Mouse (Mus musculus): ENCODE data around the gene Fcrl5. TPM values are rescaled to one million over a fixed set of nuclear protein-coding genes. Genes with fewer than 3 reads are reported as not detected.
A peak's percentile ranks its signal among the peaks of the same experiment; 100 is the strongest.

Gene Fcrl5
- polyA plus RNA-seq, 1 experiment from 2014 or later, result not detected

GRCm38 (mm10) chr3:87521126-87521525 lies 85.6 kb downstream of the Fcrl5 start:
- H3K9me3 ChIP-seq (replicated peaks; ENCODE audit: control insufficient read depth, low read length), result no peaks in the 10 kb centered on the region
- peaks cover under 1% of the 10 kb centered on the region; the same call in 1 of the 2 replicates for H3K4me1 ChIP-seq (ENCODE audit: control insufficient read depth, insufficient read depth, low read length)
- H3K36me3 ChIP-seq (ENCODE audit: control insufficient read depth, insufficient read depth, low read length), result no peaks in the 10 kb centered on the region
- H3K27me3 ChIP-seq (replicated peaks; ENCODE audit: control insufficient read depth, insufficient read depth, low read length), result no peaks in the 10 kb centered on the region
- 79% methylated on average over 4 of the region's 4 CpGs for WGBS
- no peak overlapping the region for H3K9ac ChIP-seq (ENCODE audit: low read length)
- H3K4me2 ChIP-seq (ENCODE audit: low read length), result no peak overlapping the region
- DNase-seq (ENCODE audit: low spot score) (no peak), ATAC-seq (no peak)
- H3K27ac ChIP-seq (ENCODE audit: low read depth, low read length), result no peak overlapping the region
- no peak overlapping the region for H3K4me3 ChIP-seq (ENCODE audit: low read depth, low read length)

DNA sequence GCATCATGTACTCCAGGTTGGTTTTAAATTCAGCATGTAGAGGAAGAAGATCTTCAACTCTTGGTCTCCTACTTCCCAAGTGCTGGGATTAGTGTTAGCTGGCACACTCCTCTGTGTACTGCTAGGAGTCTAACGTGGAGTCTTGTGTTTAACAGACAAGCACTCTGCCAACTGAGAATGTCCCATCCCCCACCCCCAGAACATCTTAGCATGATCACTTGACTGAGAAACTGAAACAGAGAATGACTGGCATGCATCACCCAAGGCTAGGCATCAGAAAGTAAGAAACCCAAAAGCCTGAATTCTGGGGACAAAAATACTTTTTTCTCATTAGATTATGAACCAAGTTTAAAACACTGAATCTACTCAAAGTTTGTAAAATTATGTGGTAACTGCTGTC lies 86.3 kb downstream of the Fcrl5 start:
- Histone ChIP-seq H3K9me3 (replicated peaks; ENCODE audit: control insufficient read depth, low read length) (no peaks in the 10 kb centered on the region), H3K4me1 (ENCODE audit: control insufficient read depth, insufficient read depth, low read length) (peaks cover 8% of the 10 kb centered on the region), H3K36me3 (ENCODE audit: control insufficient read depth, insufficient read depth, low read length) (no peaks in the 10 kb centered on the region; the same call in 1 of the 2 replicates), H3K4me2 (ENCODE audit: low read length) (no peak overlapping the region), H3K4me3 (ENCODE audit: low read depth, low read length) (no peak overlapping the region), H3K27me3 (replicated peaks; ENCODE audit: control insufficient read depth, insufficient read depth, low read length) (no peaks in the 10 kb centered on the region), H3K27ac (ENCODE audit: low read depth, low read length) (no peak overlapping the region), H3K9ac (ENCODE audit: low read length) (no peak overlapping the region)
- ATAC-seq (no peak), DNase-seq (ENCODE audit: low spot score) (no peak)
- 46% methylated on average over 1 of the region's 1 CpGs for WGBS

DNA sequence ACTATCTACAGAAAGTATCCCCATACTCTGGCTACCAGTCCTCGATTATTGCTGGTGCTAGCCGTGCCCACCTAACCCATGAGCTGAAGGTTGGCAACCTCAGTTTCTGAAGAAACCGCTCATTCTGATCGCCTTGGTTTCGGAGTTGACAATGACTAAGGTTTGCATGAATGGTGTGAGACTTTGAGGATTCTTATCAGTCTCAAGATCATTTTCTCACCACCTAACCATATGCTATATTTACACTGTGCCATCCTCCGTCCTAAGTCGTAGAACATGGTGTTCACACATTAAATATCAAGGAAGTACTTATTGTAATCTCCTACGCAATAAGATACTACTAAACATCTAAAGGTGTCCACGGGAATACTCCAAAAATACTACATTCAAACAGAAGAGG lies 88.1 kb downstream of the Fcrl5 start:
- Histone ChIP-seq H3K27ac (ENCODE audit: low read depth, low read length) (no peak overlapping the region), H3K4me2 (ENCODE audit: low read length) (no peak overlapping the region), H3K4me1 (ENCODE audit: control insufficient read depth, insufficient read depth, low read length) (peaks cover 8% of the 10 kb centered on the region), H3K9me3 (replicated peaks; ENCODE audit: control insufficient read depth, low read length) (no peaks in the 10 kb centered on the region), H3K36me3 (ENCODE audit: control insufficient read depth, insufficient read depth, low read length) (peaks cover 17% of the 10 kb centered on the region), H3K9ac (ENCODE audit: low read length) (no peak overlapping the region), H3K4me3 (ENCODE audit: low read depth, low read length) (no peak overlapping the region), H3K27me3 (replicated peaks; ENCODE audit: control insufficient read depth, insufficient read depth, low read length) (no peaks in the 10 kb centered on the region)
- no peak for DNase-seq (ENCODE audit: low spot score)
- no peak for ATAC-seq
- WGBS, result 95% methylated on average over 9 of the region's 9 CpGs

DNA sequence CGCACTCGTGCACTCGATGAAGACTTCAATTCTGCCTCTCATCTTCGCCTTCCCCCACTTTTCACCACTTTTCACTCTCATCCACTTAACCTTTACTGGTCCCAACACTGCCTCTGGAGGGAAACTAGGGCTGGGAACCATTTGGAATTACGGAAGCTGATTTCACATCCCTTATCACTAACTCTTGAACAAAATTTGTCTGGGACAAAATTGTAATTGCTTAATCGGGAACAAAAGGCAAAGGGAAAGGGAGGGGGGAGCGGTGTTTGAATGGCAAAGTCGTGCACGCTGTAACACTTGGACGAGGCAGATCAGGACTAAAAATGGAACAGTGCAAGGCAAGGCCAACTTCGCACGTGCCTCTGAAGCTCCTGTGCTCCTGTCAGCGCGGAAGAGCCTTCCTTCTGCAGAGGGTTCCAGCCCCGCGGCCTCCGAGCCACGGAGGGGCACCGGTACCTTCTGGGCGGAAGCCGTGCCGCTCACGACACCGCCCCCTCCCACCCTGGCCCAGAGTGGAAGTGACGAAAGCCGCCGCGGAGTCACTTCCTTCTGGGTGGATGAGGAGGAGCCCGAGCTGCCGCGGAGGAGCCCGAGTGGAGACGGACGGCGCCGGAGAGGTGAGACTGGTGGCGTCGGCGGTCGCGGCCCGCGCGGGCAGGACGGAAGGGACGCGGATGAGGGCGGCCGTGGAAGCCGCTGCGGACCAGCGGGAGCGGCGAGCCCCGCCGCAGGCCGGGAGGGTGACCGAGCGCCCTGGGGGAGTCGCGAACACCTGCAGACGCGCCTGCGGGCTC lies 89.7 kb downstream of the Fcrl5 start, which contains the start of gene Etv3:
Gene Etv3, plus strand, starts transcription at position 365 of the 794 bp plus-strand sequence.
- H3K9me3 ChIP-seq (replicated peaks; ENCODE audit: control insufficient read depth, low read length), result no peaks in the 10 kb centered on the region
- H3K4me3 ChIP-seq (ENCODE audit: low read depth, low read length), result peak within 1 kb of the TSS; percentile 99
- H3K9ac ChIP-seq (ENCODE audit: low read length), result peak within 1 kb of the TSS; percentile 99
- WGBS, result 5% methylated on average over 62 of the region's 64 CpGs
- peaks cover 8% of the 10 kb centered on the region for H3K4me1 ChIP-seq (ENCODE audit: control insufficient read depth, insufficient read depth, low read length)
- DNase-seq (ENCODE audit: low spot score) (peak; percentile 95), ATAC-seq (peak; percentile 100)
- H3K27ac ChIP-seq (ENCODE audit: low read depth, low read length), result peak within 1 kb of the TSS; percentile 82
- no peaks in the 10 kb centered on the region for H3K27me3 ChIP-seq (replicated peaks; ENCODE audit: control insufficient read depth, insufficient read depth, low read length)
- peaks cover 32% of the 10 kb centered on the region for H3K36me3 ChIP-seq (ENCODE audit: control insufficient read depth, insufficient read depth, low read length)
- H3K4me2 ChIP-seq (ENCODE audit: low read length), result peak within 1 kb of the TSS; percentile 83

GRCm38 (mm10) chr3:87525837-87526570 lies 90.4 kb downstream of the Fcrl5 start:
- H3K36me3 ChIP-seq (ENCODE audit: control insufficient read depth, insufficient read depth, low read length), result peaks cover 40% of the 10 kb centered on the region
- no peaks in the 10 kb centered on the region for H3K27me3 ChIP-seq (replicated peaks; ENCODE audit: control insufficient read depth, insufficient read depth, low read length)
- H3K9ac ChIP-seq (ENCODE audit: low read length), result peak overlapping the region; percentile 99
- DNase-seq (ENCODE audit: low spot score) (no peak), ATAC-seq (peak; percentile 62; the same call in 1 of the 2 replicates)
- H3K27ac ChIP-seq (ENCODE audit: low read depth, low read length), result peak overlapping the region; percentile 82; the same call in 1 of the 2 replicates
- peaks cover 8% of the 10 kb centered on the region for H3K4me1 ChIP-seq (ENCODE audit: control insufficient read depth, insufficient read depth, low read length)
- WGBS, result 10% methylated on average over 27 of the region's 27 CpGs
- no peaks in the 10 kb centered on the region for H3K9me3 ChIP-seq (replicated peaks; ENCODE audit: control insufficient read depth, low read length)
- H3K4me3 ChIP-seq (ENCODE audit: low read depth, low read length), result peak overlapping the region; percentile 99
- peak overlapping the region; percentile 83 for H3K4me2 ChIP-seq (ENCODE audit: low read length)

- no peaks in the 10 kb centered on the region for H3K9me3 ChIP-seq (replicated peaks; ENCODE audit: control insufficient read depth, low read length)
- H3K27me3 ChIP-seq (replicated peaks; ENCODE audit: control insufficient read depth, insufficient read depth, low read length), result no peaks in the 10 kb centered on the region
- ATAC-seq (no peak), DNase-seq (ENCODE audit: low spot score) (no peak)
- no peak overlapping the region for H3K4me2 ChIP-seq (ENCODE audit: low read length)
- H3K27ac ChIP-seq (ENCODE audit: low read depth, low read length), result no peak overlapping the region
- no peak overlapping the region for H3K4me3 ChIP-seq (ENCODE audit: low read depth, low read length)
- peaks cover 8% of the 10 kb centered on the region for H3K4me1 ChIP-seq (ENCODE audit: control insufficient read depth, insufficient read depth, low read length)
- peaks cover 51% of the 10 kb centered on the region for H3K36me3 ChIP-seq (ENCODE audit: control insufficient read depth, insufficient read depth, low read length)
- H3K9ac ChIP-seq (ENCODE audit: low read length), result no peak overlapping the region
- WGBS, result 91% methylated on average over 12 of the region's 12 CpGs
Measured at GRCm38 (mm10) chr3:87527139-87527538, 91.6 kb downstream of the Fcrl5 start.

- Histone ChIP-seq H3K4me3 (ENCODE audit: low read depth, low read length) (no peak overlapping the region), H3K9ac (ENCODE audit: low read length) (no peak overlapping the region), H3K4me2 (ENCODE audit: low read length) (no peak overlapping the region), H3K36me3 (ENCODE audit: control insufficient read depth, insufficient read depth, low read length) (peaks cover 60% of the 10 kb centered on the region), H3K27ac (ENCODE audit: low read depth, low read length) (no peak overlapping the region), H3K9me3 (replicated peaks; ENCODE audit: control insufficient read depth, low read length) (no peaks in the 10 kb centered on the region), H3K4me1 (ENCODE audit: control insufficient read depth, insufficient read depth, low read length) (peaks cover 8% of the 10 kb centered on the region), H3K27me3 (replicated peaks; ENCODE audit: control insufficient read depth, insufficient read depth, low read length) (no peaks in the 10 kb centered on the region)
- 95% methylated on average over 8 of the region's 8 CpGs for WGBS
- ATAC-seq (no peak), DNase-seq (ENCODE audit: low spot score) (no peak)
Measured at GRCm38 (mm10) chr3:87528021-87528420, 92.4 kb downstream of the Fcrl5 start.

DNA sequence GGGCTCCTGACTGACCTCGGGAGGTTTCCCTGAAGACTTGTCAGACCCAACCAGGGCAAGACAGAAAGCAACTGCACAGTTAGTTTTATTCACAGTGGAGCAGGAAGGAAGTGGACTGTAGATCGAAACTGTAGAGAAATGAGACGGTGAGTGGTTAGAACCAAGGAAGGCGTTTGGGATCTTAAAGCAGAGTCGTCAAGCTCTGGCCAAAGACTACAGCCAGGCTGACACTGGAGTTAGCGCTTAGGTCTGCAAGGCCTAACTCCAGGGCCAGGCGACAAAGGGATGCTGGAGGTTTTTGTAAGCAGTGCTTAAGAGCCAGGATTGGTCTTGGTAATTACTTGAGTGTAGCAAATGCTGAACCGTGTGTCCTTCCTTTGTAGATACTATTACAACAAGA lies 93.3 kb downstream of the Fcrl5 start:
- DNase-seq (ENCODE audit: low spot score) (no peak), ATAC-seq (no peak)
- Histone ChIP-seq H3K9ac (ENCODE audit: low read length) (no peak overlapping the region), H3K4me1 (ENCODE audit: control insufficient read depth, insufficient read depth, low read length) (peaks cover 8% of the 10 kb centered on the region), H3K36me3 (ENCODE audit: control insufficient read depth, insufficient read depth, low read length) (peaks cover 68% of the 10 kb centered on the region), H3K4me3 (ENCODE audit: low read depth, low read length) (no peak overlapping the region), H3K4me2 (ENCODE audit: low read length) (no peak overlapping the region), H3K27ac (ENCODE audit: low read depth, low read length) (no peak overlapping the region), H3K27me3 (replicated peaks; ENCODE audit: control insufficient read depth, insufficient read depth, low read length) (no peaks in the 10 kb centered on the region), H3K9me3 (replicated peaks; ENCODE audit: control insufficient read depth, low read length) (no peaks in the 10 kb centered on the region)
- 95% methylated on average over 8 of the region's 8 CpGs for WGBS

DNA sequence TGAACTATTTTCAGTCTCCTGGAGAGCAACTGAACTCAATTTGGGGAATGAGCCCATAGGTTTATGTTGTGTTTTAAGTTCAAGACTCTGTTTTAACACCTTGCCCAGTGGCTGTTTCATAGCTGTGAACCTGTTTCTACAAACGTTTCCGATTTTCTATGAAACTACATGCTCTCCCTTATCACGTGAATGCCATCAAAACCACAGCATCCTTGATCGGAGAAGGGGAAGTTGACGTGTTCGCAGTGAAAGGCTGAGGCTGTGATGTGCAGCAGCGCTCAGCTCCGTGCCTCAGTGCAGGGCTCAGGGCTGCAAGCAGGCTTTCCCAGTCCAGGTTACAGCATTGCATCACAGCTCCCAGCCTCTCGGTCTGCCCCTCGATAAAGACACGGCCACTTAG lies 94.0 kb downstream of the Fcrl5 start:
- Histone ChIP-seq H3K4me2 (ENCODE audit: low read length) (no peak overlapping the region), H3K9me3 (replicated peaks; ENCODE audit: control insufficient read depth, low read length) (no peaks in the 10 kb centered on the region), H3K9ac (ENCODE audit: low read length) (no peak overlapping the region), H3K27ac (ENCODE audit: low read depth, low read length) (no peak overlapping the region), H3K27me3 (replicated peaks; ENCODE audit: control insufficient read depth, insufficient read depth, low read length) (no peaks in the 10 kb centered on the region), H3K4me1 (ENCODE audit: control insufficient read depth, insufficient read depth, low read length) (peaks cover 8% of the 10 kb centered on the region), H3K4me3 (ENCODE audit: low read depth, low read length) (no peak overlapping the region), H3K36me3 (ENCODE audit: control insufficient read depth, insufficient read depth, low read length) (peaks cover 75% of the 10 kb centered on the region)
- WGBS, result 94% methylated on average over 11 of the region's 11 CpGs
- no peak for DNase-seq (ENCODE audit: low spot score)
- no peak for ATAC-seq
